Mouse (Mus musculus) cortical plate, adult 2 months (tissue): ENCODE measurements around the gene Gm6993.

ENCODE experiments used
- CTCF ChIP-seq: fragments of 200-500 bp; IDR thresholded peaks from 2 replicates; pipeline ENCODE4 v1.5.1; 2011; ENCODE audit warnings: mild to moderate bottlenecking, control low read depth, low read length; ENCODE audit not compliant: insufficient read depth; ENCODE audit errors: extremely low read depth
- POLR2A ChIP-seq: fragments of 200-500 bp; IDR thresholded peaks from 2 replicates; pipeline ENCODE4 v1.6.1; 2011; ENCODE audit warnings: mild to moderate bottlenecking, low read length, control low read depth; ENCODE audit not compliant: insufficient read depth; ENCODE audit errors: extremely low read depth

- TF ChIP-seq CTCF, result no peak
- TF ChIP-seq POLR2A, result no peak
Observed at GRCm38 (mm10) chr12:31240470-31240869, at the start of gene Gm6993.
